In genomic region chr9:117966326-117966989, GRCm38 (mm10) we compare ENCODE assay signal across 8 mouse cellular contexts.
DNase-seq lines count a peak whose midpoint lies in the region; ATAC-seq lines count a peak whose summit lies in the region.

No protein-coding gene starts in this region.

- peak; percentile 14 for DNase-seq in gastrocnemius, adult 18-20 months (ENCODE audit: low spot score)
- no peak for DNase-seq in gastrocnemius, adult 8-10 months (ENCODE audit: low spot score in 2 of 2)
- peak; percentile 61 for DNase-seq in 416B (ENCODE audit: low read depth)
- DNase-seq in cerebellum, adult 9-11 months: peak; percentile 51
- DNase-seq in layer of hippocampus, postnatal 14 days (ENCODE audit: low spot score in 2 of 2): peak; percentile 5 to 49
- peak; percentile 15 for DNase-seq in naive thymus-derived CD4-positive, alpha-beta T cell, adult 2 months (ENCODE audit: low read depth)
- no peak for DNase-seq in urinary bladder, postnatal 25 days (ENCODE audit: low spot score)

- peak; percentile 55; the same call in 1 of the 2 replicates for ATAC-seq in granulocyte monocyte progenitor cell, adult 5-6 weeks (replicated peaks; ENCODE audit: poor library complexity, severe bottlenecking)

Comparison
In these comparisons a context has a peak if more than half of its experiments do, and no peak if none do; other contexts are left out.
1. DNase-seq: peak in gastrocnemius, adult 18-20 months (single experiment), 416B (single experiment), cerebellum, adult 9-11 months (single experiment), layer of hippocampus, postnatal 14 days (2 of 2) and naive thymus-derived CD4-positive, alpha-beta T cell, adult 2 months (single experiment); none in gastrocnemius, adult 8-10 months (0 of 2) and urinary bladder, postnatal 25 days (single experiment).